Mouse (Mus musculus): ENCODE results near the gene Reln. TPM values are rescaled to one million over a fixed set of nuclear protein-coding genes. Genes with fewer than 3 reads are reported as not detected.

Gene Reln
- polyA plus RNA-seq, 1 experiment from 2014 or later, result 5.1 TPM

- Histone ChIP-seq H3K4me3 (replicated peaks) (no peak overlapping the region), H3K9ac (no peak overlapping the region), H3K4me1 (no peaks in the 10 kb centered on the region), H3K9me3 (replicated peaks) (no peaks in the 10 kb centered on the region), H3K36me3 (no peaks in the 10 kb centered on the region), H3K27me3 (no peaks in the 10 kb centered on the region), H3K4me2 (replicated peaks) (no peak overlapping the region), H3K27ac (replicated peaks) (no peak overlapping the region)
- 29% methylated on average over 2 of the region's 2 CpGs for whole genome bisulfite sequencing
- ATAC-seq (ENCODE audit: insufficient number of reproducible peaks, low FRiP score, low TSS enrichment, low read depth), result no peak
These were observed 183.6 kb downstream of the Reln start for GRCm38 (mm10) chr5:22160935-22161334.

DNA sequence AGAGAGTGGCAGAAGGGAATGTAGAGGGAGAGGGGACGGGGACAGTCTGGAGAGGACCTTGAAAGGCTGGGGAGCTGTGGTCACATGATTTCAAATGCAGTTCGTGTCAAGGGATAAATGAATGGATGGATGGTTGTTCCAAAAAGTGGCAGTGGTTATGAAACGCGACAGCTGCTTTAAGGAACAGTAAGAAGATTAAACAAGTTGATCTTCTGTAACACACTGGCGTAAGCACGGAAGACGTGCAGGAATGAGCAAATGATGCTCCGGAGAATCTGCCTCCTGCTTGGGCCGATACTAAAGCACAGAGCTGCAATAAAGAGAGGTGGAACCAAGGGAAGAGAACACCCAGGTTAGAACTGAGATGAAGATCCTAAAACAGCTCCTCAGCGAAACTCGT lies 185.7 kb downstream of the Reln start:
- 84% methylated on average over 11 of the region's 11 CpGs for WGBS
- no peak overlapping the region for H3K4me3 ChIP-seq (replicated peaks)
- no peaks in the 10 kb centered on the region for H3K36me3 ChIP-seq
- no peak for ATAC-seq (ENCODE audit: insufficient number of reproducible peaks, low FRiP score, low TSS enrichment, low read depth)
- no peak overlapping the region for H3K27ac ChIP-seq (replicated peaks)
- no peaks in the 10 kb centered on the region for H3K27me3 ChIP-seq
- no peak overlapping the region for H3K9ac ChIP-seq
- H3K4me2 ChIP-seq (replicated peaks), result no peak overlapping the region
- no peaks in the 10 kb centered on the region for H3K4me1 ChIP-seq
- no peaks in the 10 kb centered on the region for H3K9me3 ChIP-seq (replicated peaks)

DNA sequence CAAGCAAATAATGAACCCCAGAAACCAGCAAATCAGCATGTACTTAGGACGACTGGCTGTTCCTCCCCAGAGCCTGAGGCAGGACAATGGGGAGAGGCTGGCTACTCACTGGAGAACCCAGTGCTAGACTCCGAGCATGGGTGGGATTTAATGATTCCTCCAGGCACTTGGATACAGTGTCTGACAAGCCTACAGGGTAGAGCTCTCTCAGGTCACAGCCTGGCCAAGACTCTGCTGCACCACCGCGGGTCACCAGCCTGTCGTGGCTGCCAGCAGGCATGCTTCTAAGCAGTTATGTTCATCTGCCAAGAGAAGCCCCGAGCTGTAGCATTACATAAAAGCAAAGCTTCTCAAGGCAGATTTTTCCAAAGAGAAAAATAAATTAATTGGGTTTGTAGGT lies 190.9 kb downstream of the Reln start:
- Histone ChIP-seq H3K36me3 (no peaks in the 10 kb centered on the region), H3K27me3 (no peaks in the 10 kb centered on the region), H3K9me3 (replicated peaks) (no peaks in the 10 kb centered on the region), H3K4me3 (replicated peaks) (no peak overlapping the region), H3K4me2 (replicated peaks) (no peak overlapping the region), H3K4me1 (no peaks in the 10 kb centered on the region), H3K27ac (replicated peaks) (no peak overlapping the region), H3K9ac (no peak overlapping the region)
- 40% methylated on average over 6 of the region's 6 CpGs for WGBS
- no peak for ATAC-seq (ENCODE audit: insufficient number of reproducible peaks, low FRiP score, low TSS enrichment, low read depth)

DNA sequence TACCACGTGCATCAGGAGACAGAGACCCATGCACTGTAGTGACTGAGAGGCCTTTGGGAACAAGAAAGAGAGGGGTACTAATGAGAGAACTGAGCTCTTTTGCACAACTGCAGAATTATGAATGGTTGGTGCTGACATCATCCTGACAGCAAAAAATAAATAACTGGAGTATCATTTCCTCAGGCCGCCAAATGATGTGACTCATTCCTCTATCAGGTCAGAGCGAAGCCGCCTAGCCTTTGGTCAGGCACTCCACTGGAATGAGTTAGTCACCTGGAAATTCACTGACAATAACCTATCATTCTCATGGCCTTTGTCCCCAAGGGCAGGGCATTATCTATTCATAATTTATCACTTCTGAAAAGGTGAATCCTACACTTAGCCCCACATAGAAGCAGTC lies 202.7 kb downstream of the Reln start:
- no peak overlapping the region for H3K9ac ChIP-seq
- WGBS, result 62% methylated on average over 4 of the region's 4 CpGs
- H3K4me3 ChIP-seq (replicated peaks), result no peak overlapping the region
- H3K27me3 ChIP-seq, result no peaks in the 10 kb centered on the region
- no peaks in the 10 kb centered on the region for H3K36me3 ChIP-seq
- no peak overlapping the region for H3K4me2 ChIP-seq (replicated peaks)
- H3K27ac ChIP-seq (replicated peaks), result no peak overlapping the region
- H3K4me1 ChIP-seq, result no peaks in the 10 kb centered on the region
- no peaks in the 10 kb centered on the region for H3K9me3 ChIP-seq (replicated peaks)
- no peak for ATAC-seq (ENCODE audit: insufficient number of reproducible peaks, low FRiP score, low TSS enrichment, low read depth)

DNA sequence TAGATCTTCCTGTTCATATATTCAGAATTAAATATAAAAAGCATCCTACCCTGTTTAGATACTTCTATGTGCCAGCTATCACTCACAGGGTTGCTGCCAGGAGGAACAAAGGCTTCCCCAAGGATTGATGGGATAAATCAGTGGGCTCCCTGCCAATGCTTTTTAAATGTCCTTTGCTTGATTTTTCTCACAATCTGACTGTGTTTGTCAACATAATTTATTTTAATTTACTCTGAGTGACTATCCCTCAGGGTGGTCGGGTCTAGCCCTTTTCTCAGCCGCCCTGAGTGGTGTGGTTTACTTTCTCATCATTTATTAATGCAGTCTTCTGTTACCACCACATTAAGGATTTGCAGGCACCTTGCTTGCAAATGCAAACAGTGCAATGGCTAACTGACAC lies 205.5 kb downstream of the Reln start:
- Histone ChIP-seq H3K4me2 (replicated peaks) (no peak overlapping the region), H3K36me3 (no peaks in the 10 kb centered on the region), H3K27ac (replicated peaks) (no peak overlapping the region), H3K9me3 (replicated peaks) (no peaks in the 10 kb centered on the region), H3K4me1 (no peaks in the 10 kb centered on the region), H3K9ac (no peak overlapping the region), H3K4me3 (replicated peaks) (no peak overlapping the region), H3K27me3 (no peaks in the 10 kb centered on the region)
- no peak for ATAC-seq (ENCODE audit: insufficient number of reproducible peaks, low FRiP score, low TSS enrichment, low read depth)
- WGBS, result 52% methylated on average over 2 of the region's 2 CpGs

- no peak for ATAC-seq (ENCODE audit: insufficient number of reproducible peaks, low FRiP score, low TSS enrichment, low read depth)
- Histone ChIP-seq H3K4me1 (no peaks in the 10 kb centered on the region), H3K4me3 (replicated peaks) (no peak overlapping the region), H3K9ac (no peak overlapping the region), H3K9me3 (replicated peaks) (no peaks in the 10 kb centered on the region), H3K27ac (replicated peaks) (no peak overlapping the region), H3K4me2 (replicated peaks) (no peak overlapping the region), H3K36me3 (no peaks in the 10 kb centered on the region), H3K27me3 (no peaks in the 10 kb centered on the region)
- 52% methylated on average over 9 of the region's 9 CpGs for WGBS
These were observed 210.1 kb downstream of the Reln start for GRCm38 (mm10) chr5:22134402-22134801.

GRCm38 (mm10) chr5:22131730-22132522 lies 212.6 kb downstream of the Reln start:
- no peaks in the 10 kb centered on the region for H3K36me3 ChIP-seq
- no peak overlapping the region for H3K4me3 ChIP-seq (replicated peaks)
- no peak overlapping the region for H3K4me2 ChIP-seq (replicated peaks)
- no peaks in the 10 kb centered on the region for H3K9me3 ChIP-seq (replicated peaks)
- H3K9ac ChIP-seq, result no peak overlapping the region
- H3K27ac ChIP-seq (replicated peaks), result no peak overlapping the region
- ATAC-seq (ENCODE audit: insufficient number of reproducible peaks, low FRiP score, low TSS enrichment, low read depth), result no peak
- WGBS, result 67% methylated on average over 5 of the region's 5 CpGs
- H3K27me3 ChIP-seq, result no peaks in the 10 kb centered on the region
- no peaks in the 10 kb centered on the region for H3K4me1 ChIP-seq

DNA sequence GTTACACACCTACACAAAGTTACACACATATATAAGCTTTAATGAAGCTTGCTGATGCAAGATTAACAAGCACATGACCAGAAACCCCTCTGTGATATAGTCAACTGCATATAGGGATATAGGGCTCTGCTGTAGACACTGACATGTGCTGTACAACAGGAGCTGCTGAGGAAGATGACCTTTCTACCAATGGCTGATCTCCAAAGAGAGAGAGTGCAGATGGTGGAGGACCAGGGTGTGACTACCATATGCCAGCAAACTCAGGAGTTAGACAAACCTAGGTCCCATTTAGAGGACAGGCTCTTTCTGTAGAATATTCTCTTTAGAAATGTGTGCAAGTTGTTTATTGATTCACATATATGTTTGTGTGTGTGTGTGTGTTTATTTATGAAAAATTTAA lies 216.9 kb downstream of the Reln start:
- H3K4me2 ChIP-seq (replicated peaks), result no peak overlapping the region
- no peaks in the 10 kb centered on the region for H3K27me3 ChIP-seq
- H3K9me3 ChIP-seq (replicated peaks), result no peaks in the 10 kb centered on the region
- no peak overlapping the region for H3K4me3 ChIP-seq (replicated peaks)
- no peaks in the 10 kb centered on the region for H3K36me3 ChIP-seq
- H3K27ac ChIP-seq (replicated peaks), result no peak overlapping the region
- H3K4me1 ChIP-seq, result no peaks in the 10 kb centered on the region
- ATAC-seq (ENCODE audit: insufficient number of reproducible peaks, low FRiP score, low TSS enrichment, low read depth), result no peak
- no peak overlapping the region for H3K9ac ChIP-seq

DNA sequence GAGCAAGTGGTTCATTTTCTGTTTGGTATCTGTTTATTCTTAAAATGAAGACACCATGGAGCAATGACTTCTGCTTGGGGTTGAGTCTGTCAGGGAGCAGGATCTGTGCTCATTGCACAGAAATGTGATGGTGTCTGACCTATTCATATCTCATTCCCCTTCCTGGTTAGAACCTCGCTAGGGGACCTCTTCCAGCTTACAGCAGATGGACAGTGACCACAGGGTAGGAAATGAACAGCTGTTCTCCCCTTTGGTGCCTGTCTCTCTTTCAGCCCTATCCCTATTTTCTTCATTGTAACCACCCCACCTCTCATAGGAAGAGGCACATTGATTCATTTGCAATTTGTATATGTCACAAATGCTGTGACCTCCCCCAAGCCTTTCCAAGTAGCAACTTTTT lies 225.2 kb downstream of the Reln start:
- H3K9ac ChIP-seq, result no peak overlapping the region
- H3K36me3 ChIP-seq, result no peaks in the 10 kb centered on the region
- no peak overlapping the region for H3K4me3 ChIP-seq (replicated peaks)
- H3K4me1 ChIP-seq, result no peaks in the 10 kb centered on the region
- H3K27ac ChIP-seq (replicated peaks), result no peak overlapping the region
- no peak overlapping the region for H3K4me2 ChIP-seq (replicated peaks)
- H3K27me3 ChIP-seq, result no peaks in the 10 kb centered on the region
- no peak for ATAC-seq (ENCODE audit: insufficient number of reproducible peaks, low FRiP score, low TSS enrichment, low read depth)
- 38% methylated on average over 1 of the region's 1 CpGs for WGBS
- H3K9me3 ChIP-seq (replicated peaks), result no peaks in the 10 kb centered on the region

GRCm38 (mm10) chr5:22118456-22118855 lies 226.0 kb downstream of the Reln start:
- no peaks in the 10 kb centered on the region for H3K27me3 ChIP-seq
- H3K9me3 ChIP-seq (replicated peaks), result no peaks in the 10 kb centered on the region
- no peak for ATAC-seq (ENCODE audit: insufficient number of reproducible peaks, low FRiP score, low TSS enrichment, low read depth)
- no peak overlapping the region for H3K4me3 ChIP-seq (replicated peaks)
- H3K4me2 ChIP-seq (replicated peaks), result no peak overlapping the region
- H3K4me1 ChIP-seq, result no peaks in the 10 kb centered on the region
- no peaks in the 10 kb centered on the region for H3K36me3 ChIP-seq
- no peak overlapping the region for H3K9ac ChIP-seq
- no peak overlapping the region for H3K27ac ChIP-seq (replicated peaks)
- 33% methylated on average over 6 of the region's 6 CpGs for WGBS

DNA sequence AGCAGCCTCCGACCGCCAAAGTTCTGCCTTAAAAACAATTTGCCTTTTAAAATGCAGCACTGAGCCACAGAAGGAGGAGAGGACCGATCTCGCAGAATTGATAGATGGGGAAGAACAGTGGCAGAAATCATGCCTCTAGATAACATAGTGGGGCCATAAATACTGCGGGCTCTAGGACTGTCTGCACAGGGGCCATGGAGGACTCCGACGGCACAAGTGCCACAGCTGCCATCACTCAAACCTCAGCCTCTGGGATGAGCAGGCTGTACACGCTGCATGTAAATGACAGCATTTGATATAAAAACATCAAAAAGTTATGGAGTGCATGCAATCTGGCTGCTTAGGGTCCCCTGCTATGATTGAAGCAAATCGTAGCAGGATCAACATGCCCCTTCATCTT lies 227.6 kb downstream of the Reln start:
- Histone ChIP-seq H3K27me3 (no peaks in the 10 kb centered on the region), H3K9ac (no peak overlapping the region), H3K4me3 (replicated peaks) (no peak overlapping the region), H3K4me2 (replicated peaks) (no peak overlapping the region), H3K9me3 (replicated peaks) (no peaks in the 10 kb centered on the region), H3K4me1 (no peaks in the 10 kb centered on the region), H3K36me3 (no peaks in the 10 kb centered on the region), H3K27ac (replicated peaks) (no peak overlapping the region)
- 74% methylated on average over 9 of the region's 9 CpGs for WGBS
- no peak for ATAC-seq (ENCODE audit: insufficient number of reproducible peaks, low FRiP score, low TSS enrichment, low read depth)

DNA sequence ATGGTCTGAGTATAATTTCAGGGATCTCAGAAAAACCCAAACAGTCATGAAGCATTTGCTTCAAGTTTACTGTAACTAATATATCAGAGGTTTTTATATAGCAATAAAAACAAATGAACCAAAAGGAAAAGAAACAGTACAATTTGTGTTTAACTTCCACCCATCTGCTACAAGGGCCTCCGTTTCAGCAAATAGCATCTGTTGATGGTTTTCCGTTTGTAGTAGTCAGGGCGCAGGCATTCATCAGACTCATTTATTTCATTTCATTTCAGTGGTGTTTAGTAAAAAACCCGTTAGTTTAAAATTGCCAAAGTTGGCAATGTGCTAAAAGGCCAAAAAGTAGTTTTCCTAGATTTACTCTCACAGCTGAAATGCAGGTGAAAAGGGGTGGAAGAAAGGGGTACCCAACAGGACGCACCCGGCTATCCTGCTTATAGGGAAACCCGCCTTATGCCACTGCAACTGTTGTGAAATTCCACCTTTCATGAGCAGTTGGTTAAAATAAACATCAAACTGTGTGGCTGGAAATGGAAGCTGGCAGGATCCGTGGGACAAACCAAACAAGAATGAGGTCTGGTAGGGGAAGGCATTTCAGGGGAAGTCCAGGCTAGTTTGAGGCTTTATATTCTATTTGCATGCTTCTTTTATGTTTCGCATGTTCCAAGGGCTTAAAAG lies 237.6 kb downstream of the Reln start:
- ATAC-seq (ENCODE audit: insufficient number of reproducible peaks, low FRiP score, low TSS enrichment, low read depth), result no peak
- Histone ChIP-seq H3K9ac (no peak overlapping the region), H3K9me3 (replicated peaks) (no peaks in the 10 kb centered on the region), H3K4me3 (replicated peaks) (no peak overlapping the region), H3K27me3 (no peaks in the 10 kb centered on the region), H3K4me2 (replicated peaks) (no peak overlapping the region), H3K4me1 (no peaks in the 10 kb centered on the region), H3K27ac (replicated peaks) (no peak overlapping the region), H3K36me3 (no peaks in the 10 kb centered on the region)
- 60% methylated on average over 9 of the region's 9 CpGs for WGBS

Measured in embryonic facial prominence, embryonic 15.5 days (tissue).